Mouse (Mus musculus) duodenum, adult 2 months (tissue): ENCODE measurements around the gene Ugt1a2. TPM values are rescaled to one million over a fixed set of nuclear protein-coding genes. Genes with fewer than 3 reads are reported as not detected.

ENCODE experiments used
- polyA plus RNA-seq: library from polyadenylated mRNA; depleted of rRNA; stranded (reverse); fragments of >200 nt; gene quantifications from 2 replicates; pipeline ENCODE4 v1.2.3, GENCODE M21; 2012; ENCODE audit warnings: low replicate concordance; rRNA removed

Ugt1a2 gene
- 0.14 and 0.18 TPM in 2 replicates for polyA plus RNA-seq

DNA sequence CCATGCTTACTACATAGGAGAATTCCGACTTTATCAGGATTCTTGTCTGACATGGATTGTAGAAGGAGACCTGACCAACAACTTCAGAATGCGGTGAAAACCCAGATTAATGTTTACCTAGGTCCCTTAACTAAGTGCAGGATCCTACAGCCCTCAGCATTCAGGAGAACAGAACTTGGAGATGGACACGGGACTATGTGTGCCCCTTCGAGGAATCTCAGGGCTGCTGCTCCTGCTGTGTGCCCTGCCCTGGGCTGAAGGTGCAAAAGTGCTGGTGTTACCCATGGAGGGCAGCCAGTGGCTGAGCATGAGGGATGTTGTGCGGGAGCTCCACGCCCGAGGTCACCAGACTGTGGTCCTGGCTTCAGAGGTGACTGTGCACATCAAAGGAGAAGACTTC lies at the start of gene Ugt1a2:
Gene Ugt1a2 (plus strand): TSS at position 146 of the 400 bp plus-strand sequence.

GRCm38 (mm10) chr1:88165711-88166110 lies 34.7 kb upstream of the Ugt1a2 start, which contains the start of gene Ugt1a5:
Gene Ugt1a5 (plus strand): TSS chr1:88166012.

DNA sequence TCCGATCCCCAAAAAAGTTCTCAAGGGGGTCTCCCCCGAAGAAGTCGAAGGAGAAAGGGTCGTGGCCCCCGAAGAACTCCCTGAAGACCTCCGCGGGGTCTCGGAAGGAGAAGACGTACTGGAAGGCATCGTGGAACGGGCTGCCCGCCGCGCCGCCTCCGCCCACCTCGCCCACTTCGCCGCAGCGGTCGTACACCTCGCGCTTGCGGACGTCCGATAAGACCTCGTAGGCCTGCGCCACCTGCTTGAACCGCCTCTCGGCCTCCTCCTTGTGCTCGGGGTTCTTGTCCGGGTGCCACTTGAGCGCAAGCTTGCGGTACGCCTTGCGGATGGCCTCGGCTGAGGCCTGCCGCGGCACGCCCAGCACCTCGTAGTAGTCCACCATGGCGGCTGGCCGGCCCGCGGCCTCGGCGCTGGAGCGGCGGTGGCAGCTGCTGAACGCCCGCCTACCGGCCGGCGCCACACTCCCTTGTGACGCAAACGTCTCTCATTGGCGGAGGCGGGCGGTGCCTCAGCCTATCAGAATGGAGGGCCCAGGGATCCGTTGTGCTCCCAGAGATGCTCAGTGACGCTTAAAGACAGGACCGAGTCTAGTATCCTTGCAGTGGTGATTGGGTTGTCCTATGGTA lies 5.0 kb downstream of the Ugt1a2 start, which contains the start of gene Dnajb3:
Gene Dnajb3 (minus strand): TSS at position 489 of the 629 bp plus-strand sequence.

GRCm38 (mm10) chr1:88211812-88212211 lies 11.4 kb downstream of the Ugt1a2 start, which contains the start of gene Ugt1a1:
Gene Ugt1a1 (plus strand): TSS chr1:88211959.

GRCm38 (mm10) chr1:88226670-88227379 lies 26.4 kb downstream of the Ugt1a2 start, which contains the start of gene Mroh2a:
Gene Mroh2a (plus strand): TSS chr1:88226986.

Other genes starting within 250 kb of the Ugt1a2 start
- gene Usp40, start 192.1 kb upstream of the Ugt1a2 start, polyA plus RNA-seq = 4.0 and 4.7 TPM in 2 replicates
- gene Ugt1a10, start 145.2 kb upstream of the Ugt1a2 start, polyA plus RNA-seq = 0.25 TPM in 1 of 2 replicates, not detected in the other
- 0.92 and 8.7 TPM in 2 replicates for gene Ugt1a9, start 129.8 kb upstream of the Ugt1a2 start, polyA plus RNA-seq
- gene Ugt1a8, start 112.8 kb upstream of the Ugt1a2 start, polyA plus RNA-seq = not detected in 2 replicates
- 104 and 175 TPM in 2 replicates for gene Ugt1a7c, start 105.5 kb upstream of the Ugt1a2 start, polyA plus RNA-seq
- 1.3 and 3.3 TPM in 2 replicates for gene Ugt1a6b, start 97.3 kb upstream of the Ugt1a2 start, polyA plus RNA-seq
- gene Ugt1a6a, start 65.8 kb upstream of the Ugt1a2 start, polyA plus RNA-seq = 4.3 and 60.7 TPM in 2 replicates
- 0.40 TPM in 1 of 2 replicates, not detected in the other for gene Ugt1a5, start 34.6 kb upstream of the Ugt1a2 start, polyA plus RNA-seq
- 0.47 and 4.9 TPM in 2 replicates for gene Dnajb3, start 5.2 kb downstream of the Ugt1a2 start, polyA plus RNA-seq
- gene Ugt1a1, start 11.4 kb downstream of the Ugt1a2 start, polyA plus RNA-seq = 44.3 and 111 TPM in 2 replicates
- 0.20 and 0.60 TPM in 2 replicates for gene Mroh2a, start 26.4 kb downstream of the Ugt1a2 start, polyA plus RNA-seq
- 22.2 and 37.6 TPM in 2 replicates for gene Hjurp, start 77.0 kb downstream of the Ugt1a2 start, polyA plus RNA-seq
- not detected in 2 replicates for gene Trpm8, start 77.1 kb downstream of the Ugt1a2 start, polyA plus RNA-seq
- gene Spp2, start 206.4 kb downstream of the Ugt1a2 start, polyA plus RNA-seq = 0.12 and 0.18 TPM in 2 replicates